Mouse (Mus musculus) lung, adult 2 months (tissue): ENCODE results near the gene Mex3b.

Experiments used
- CTCF ChIP-seq: fragments of 200-500 bp; IDR thresholded peaks from 2 replicates; pipeline ENCODE4 v1.5.1; 2011; ENCODE audit warnings: mild to moderate bottlenecking, low read length, control low read depth; ENCODE audit not compliant: insufficient read depth
- POLR2A ChIP-seq: fragments of 200-500 bp; IDR thresholded peaks from 2 replicates; pipeline ENCODE4 v1.6.1; 2011; ENCODE audit warnings: low read depth, mild to moderate bottlenecking, control low read depth, low read length, borderline replicate concordance; ENCODE audit errors: extremely low read depth

GRCm38 (mm10) chr7:82850756-82851155 is 16.4 kb upstream of the Mex3b start:
- TF ChIP-seq CTCF (no peak), POLR2A (no peak)
